Mouse (Mus musculus) embryonic facial prominence, embryonic 11.5 days (tissue): ENCODE results near the gene Efnb1. TPM values are rescaled to one million over a fixed set of nuclear protein-coding genes. Genes with fewer than 3 reads are reported as not detected.
A peak's percentile ranks its signal among the peaks of the same experiment; 100 is the strongest.

ENCODE experiments used
- ATAC-seq: fragments of 200-750 bp; cut with Nextera tagmentation; replicated peaks from 2 replicates; pipeline ENCODE4 v1.8.0; 2017; ENCODE audit warnings: low read depth; ENCODE audit not compliant: insufficient number of reproducible peaks, low FRiP score, low TSS enrichment
- DNase-seq: peaks from one replicate; pipeline ENCODE4 v3.0.0-alpha.2; 2015; ENCODE audit warnings: low spot score
- H3K27ac ChIP-seq: fragments of 300-500 bp; sonication (generic); replicated peaks from 2 replicates; pipeline ENCODE4 v1.5.1; 2014; ENCODE audit warnings: mild to moderate bottlenecking, low read depth, low read length, control low read depth
- H3K27me3 ChIP-seq: fragments of 300-500 bp; sonication (generic); 2 replicates; pipeline ENCODE4 v1.6.1; 2014; ENCODE audit warnings: mild to moderate bottlenecking, low read length, moderate library complexity, mixed read lengths; ENCODE audit not compliant: control insufficient read depth, insufficient read depth
- H3K36me3 ChIP-seq: fragments of 300-500 bp; sonication (generic); replicated peaks from 2 replicates; pipeline ENCODE4 v1.6.1; 2014; ENCODE audit warnings: low read depth, mild to moderate bottlenecking, low read length, moderate library complexity, mixed read lengths; ENCODE audit not compliant: control insufficient read depth, insufficient read depth
- H3K4me1 ChIP-seq: fragments of 300-500 bp; sonication (generic); 2 replicates; pipeline ENCODE4 v1.6.1; 2014; ENCODE audit warnings: low read length, mixed read lengths; ENCODE audit not compliant: control insufficient read depth, insufficient read depth
- H3K4me2 ChIP-seq: fragments of 300-500 bp; sonication (generic); 2 replicates; pipeline ENCODE4 v1.6.1; 2014; ENCODE audit warnings: low read depth, mild to moderate bottlenecking, control low read depth, low read length, moderate library complexity
- H3K4me3 ChIP-seq: fragments of 300-500 bp; sonication (generic); 2 replicates; pipeline ENCODE4 v1.5.1; 2014; ENCODE audit warnings: low read depth, low read length, control low read depth
- H3K9ac ChIP-seq: fragments of 300-500 bp; sonication (generic); replicated peaks from 2 replicates; pipeline ENCODE4 v1.6.1; 2014; ENCODE audit warnings: mild to moderate bottlenecking, control low read depth, low read length
- H3K9me3 ChIP-seq: fragments of 300-500 bp; sonication (generic); replicated peaks from 2 replicates; pipeline ENCODE4 v1.6.1; 2016; ENCODE audit warnings: mild to moderate bottlenecking, low read length, inconsistent platforms, mixed read lengths; ENCODE audit not compliant: control insufficient read depth
- WGBS: fragments of 180-500 bp; shearing (Covaris S2); extraction: QIAGEN DNeasy Blood & Tissue Kit; methylation state at CpG from one replicate; pipeline ENCODE4 v1.1.7; 2014; 5-methylcytosine and 5-hydroxymethylcytosine counted together
- polyA plus RNA-seq: library from polyadenylated mRNA; unstranded; fragments of >200 nt; fragmentation: Nextera tagmentation; extraction: Ambion mirVana; gene quantifications from 2 replicates; pipeline ENCODE4 v1.2.1, GENCODE M21; 2014

Efnb1 gene
- polyA plus RNA-seq, 1 experiment from 2014 or later, result 26.0 TPM

- Histone ChIP-seq H3K9me3 (no peaks in the 10 kb centered on the region), H3K27me3 (no peaks in the 10 kb centered on the region; the same call in 1 of the 2 replicates), H3K4me3 (no peak overlapping the region), H3K4me2 (no peak overlapping the region), H3K9ac (no peak overlapping the region), H3K27ac (no peak overlapping the region), H3K36me3 (no peaks in the 10 kb centered on the region), H3K4me1 (no peaks in the 10 kb centered on the region)
- WGBS, result 59% methylated on average over 2 of the region's 2 CpGs
- DNase-seq (no peak), ATAC-seq (no peak)
Observed at GRCm38 (mm10) chrX:99149900-99150299, 14.0 kb downstream of the Efnb1 start.

- H3K4me2 ChIP-seq, result no peak overlapping the region
- H3K9ac ChIP-seq, result no peak overlapping the region
- H3K4me3 ChIP-seq, result no peak overlapping the region
- DNase-seq (no peak), ATAC-seq (no peak)
- no peaks in the 10 kb centered on the region for H3K9me3 ChIP-seq
- H3K36me3 ChIP-seq, result no peaks in the 10 kb centered on the region
- WGBS, result 64% methylated on average over 3 of the region's 3 CpGs
- H3K4me1 ChIP-seq, result no peaks in the 10 kb centered on the region
- H3K27me3 ChIP-seq, result no peaks in the 10 kb centered on the region; the same call in 1 of the 2 replicates
- no peak overlapping the region for H3K27ac ChIP-seq
Observed at GRCm38 (mm10) chrX:99150712-99151111, 14.8 kb downstream of the Efnb1 start.

- no peak overlapping the region for H3K4me3 ChIP-seq
- DNase-seq (no peak), ATAC-seq (no peak)
- H3K27me3 ChIP-seq, result no peaks in the 10 kb centered on the region; the same call in 1 of the 2 replicates
- H3K27ac ChIP-seq, result no peak overlapping the region
- H3K9me3 ChIP-seq, result no peaks in the 10 kb centered on the region
- 76% methylated on average over 4 of the region's 4 CpGs for WGBS
- no peak overlapping the region for H3K4me2 ChIP-seq
- no peaks in the 10 kb centered on the region for H3K36me3 ChIP-seq
- no peak overlapping the region for H3K9ac ChIP-seq
- H3K4me1 ChIP-seq, result no peaks in the 10 kb centered on the region
Observed at GRCm38 (mm10) chrX:99151434-99151833, 15.5 kb downstream of the Efnb1 start.

- Histone ChIP-seq H3K9ac (no peak overlapping the region), H3K9me3 (no peaks in the 10 kb centered on the region), H3K4me2 (no peak overlapping the region), H3K4me1 (no peaks in the 10 kb centered on the region), H3K36me3 (no peaks in the 10 kb centered on the region), H3K4me3 (no peak overlapping the region), H3K27me3 (no peaks in the 10 kb centered on the region), H3K27ac (no peak overlapping the region)
- 37% methylated on average over 3 of the region's 3 CpGs for WGBS
- ATAC-seq (no peak), DNase-seq (no peak)
Observed at GRCm38 (mm10) chrX:99152141-99152540, 16.2 kb downstream of the Efnb1 start.

- H3K27ac ChIP-seq, result no peak overlapping the region
- H3K9ac ChIP-seq, result no peak overlapping the region
- WGBS, result 13% methylated on average over 9 of the region's 9 CpGs
- no peaks in the 10 kb centered on the region for H3K27me3 ChIP-seq
- no peaks in the 10 kb centered on the region for H3K36me3 ChIP-seq
- H3K9me3 ChIP-seq, result no peaks in the 10 kb centered on the region
- no peaks in the 10 kb centered on the region for H3K4me1 ChIP-seq
- H3K4me3 ChIP-seq, result no peak overlapping the region
- peak; percentile 44; the same call in 1 of the 2 replicates for ATAC-seq
- peak; percentile 16 for DNase-seq
- H3K4me2 ChIP-seq, result no peak overlapping the region
Observed at GRCm38 (mm10) chrX:99152566-99153265, 16.8 kb downstream of the Efnb1 start.

- H3K27ac ChIP-seq, result no peak overlapping the region
- whole genome bisulfite sequencing, result 20% methylated on average over 3 of the region's 3 CpGs
- no peaks in the 10 kb centered on the region for H3K36me3 ChIP-seq
- DNase-seq (no peak), ATAC-seq (no peak)
- no peaks in the 10 kb centered on the region for H3K9me3 ChIP-seq
- no peak overlapping the region for H3K4me3 ChIP-seq
- no peak overlapping the region for H3K9ac ChIP-seq
- no peak overlapping the region for H3K4me2 ChIP-seq
- H3K4me1 ChIP-seq, result no peaks in the 10 kb centered on the region
- no peaks in the 10 kb centered on the region for H3K27me3 ChIP-seq
Observed at GRCm38 (mm10) chrX:99153266-99153646, 17.3 kb downstream of the Efnb1 start.

GRCm38 (mm10) chrX:99154358-99154757 lies 18.4 kb downstream of the Efnb1 start:
- H3K4me1 ChIP-seq, result no peaks in the 10 kb centered on the region
- H3K4me3 ChIP-seq, result no peak overlapping the region
- ATAC-seq (no peak), DNase-seq (no peak)
- no peak overlapping the region for H3K27ac ChIP-seq
- H3K4me2 ChIP-seq, result no peak overlapping the region
- H3K27me3 ChIP-seq, result no peaks in the 10 kb centered on the region
- H3K36me3 ChIP-seq, result no peaks in the 10 kb centered on the region
- no peak overlapping the region for H3K9ac ChIP-seq
- H3K9me3 ChIP-seq, result no peaks in the 10 kb centered on the region
- 90% methylated on average over 5 of the region's 5 CpGs for WGBS

- DNase-seq (no peak), ATAC-seq (no peak)
- Histone ChIP-seq H3K36me3 (no peaks in the 10 kb centered on the region), H3K9ac (no peak overlapping the region), H3K9me3 (no peaks in the 10 kb centered on the region), H3K4me1 (no peaks in the 10 kb centered on the region), H3K4me3 (no peak overlapping the region), H3K27ac (no peak overlapping the region), H3K4me2 (no peak overlapping the region), H3K27me3 (no peaks in the 10 kb centered on the region)
- 83% methylated on average over 8 of the region's 8 CpGs for WGBS
Observed at GRCm38 (mm10) chrX:99159020-99159419, 23.1 kb downstream of the Efnb1 start.
